Mouse (Mus musculus) retina, postnatal 1 day (tissue): Measurements from ENCODE around the gene Coa7.

Experiments
- DNase-seq: peaks from one replicate; pipeline ENCODE4 v3.0.0-alpha.2; 2012

Coa7 gene

DNA sequence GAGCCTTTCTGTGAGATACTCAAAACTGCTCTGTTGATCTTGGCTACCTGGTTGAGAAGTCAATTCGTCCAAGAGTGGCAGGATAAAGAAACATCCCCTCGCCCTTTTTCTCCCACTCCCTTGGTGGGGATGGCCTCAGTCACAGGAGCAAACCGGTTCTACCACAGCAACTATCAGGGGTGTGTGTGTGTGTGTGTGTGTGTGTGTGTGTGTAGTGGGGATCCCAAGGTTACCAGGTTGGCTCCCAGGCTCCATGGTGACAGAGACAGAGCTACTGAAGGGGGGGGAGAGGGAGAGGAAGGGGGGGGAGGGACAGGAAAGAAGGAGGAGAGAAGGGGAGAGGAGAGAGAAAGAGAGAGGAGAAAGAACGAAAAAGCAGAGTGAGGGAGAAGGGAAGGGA, 59.2 kb downstream of the Coa7 start:
- DNase-seq: no peak

DNA sequence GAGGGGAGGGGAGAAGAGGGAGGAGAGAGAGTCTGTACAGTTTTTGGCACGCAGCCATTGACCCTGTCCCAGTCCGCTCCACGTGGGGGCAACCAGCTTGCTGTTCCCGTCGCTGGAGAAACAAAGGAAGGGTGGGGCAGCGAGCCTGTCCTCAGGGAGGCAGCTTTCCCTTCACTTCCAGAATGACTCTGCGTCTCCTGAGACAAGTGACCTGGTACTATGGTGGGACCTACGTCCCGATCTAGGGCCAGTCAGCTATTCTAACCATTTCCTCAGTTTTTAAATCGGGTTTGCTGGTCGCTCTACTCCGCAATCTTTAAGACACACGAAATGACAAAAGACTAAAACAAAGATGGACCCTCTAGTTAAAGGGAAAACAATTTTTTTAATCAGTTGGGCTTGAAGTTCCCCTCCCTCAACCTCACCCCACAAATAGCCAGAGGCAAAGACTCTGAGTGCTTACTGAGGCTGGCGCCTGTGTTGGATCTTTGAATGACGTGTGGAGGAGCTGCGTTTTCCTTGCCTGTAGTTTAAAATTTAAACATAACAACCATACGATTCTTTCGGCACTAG, 59.8 kb downstream of the Coa7 start:
- DNase-seq: peak; percentile 93

DNA sequence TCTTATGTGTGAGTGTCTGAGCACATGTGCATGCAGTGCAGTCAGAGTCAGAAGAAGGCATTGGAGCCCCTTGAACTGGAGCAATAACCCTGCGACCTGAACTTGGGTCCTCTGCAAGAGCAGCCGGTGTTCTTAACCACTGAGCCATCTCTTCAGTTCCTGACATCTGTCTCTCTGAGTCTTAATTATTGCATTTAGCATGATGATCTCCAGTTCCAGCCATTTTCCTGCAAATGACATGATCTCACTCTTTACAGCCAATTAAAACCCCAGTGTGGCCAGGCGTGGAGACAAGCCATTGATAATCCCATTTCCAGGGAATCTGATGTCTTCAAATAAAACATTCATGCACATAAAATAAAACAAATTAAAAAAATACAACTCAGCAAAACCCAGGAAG, 60.8 kb downstream of the Coa7 start:
- DNase-seq: peak; percentile 54

DNA sequence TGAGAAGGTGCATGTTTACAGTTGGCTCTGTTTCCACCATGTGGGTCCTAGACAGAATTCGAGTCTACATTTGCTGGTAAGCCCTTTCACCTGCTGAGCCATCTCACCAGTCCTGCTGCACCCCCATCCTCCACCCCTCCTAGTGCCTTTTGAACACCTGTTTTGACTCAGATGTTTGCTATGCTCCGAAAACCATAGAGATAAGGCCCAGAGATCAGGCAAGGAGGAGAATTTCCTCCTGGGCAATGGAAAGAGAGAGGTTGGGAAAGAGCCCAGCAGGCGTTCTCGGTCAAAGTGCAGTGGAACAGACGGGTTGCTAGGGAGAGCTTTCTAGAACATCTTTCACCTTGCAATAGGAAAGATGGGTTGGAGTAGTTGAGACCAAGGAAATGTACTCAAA, 63.2 kb downstream of the Coa7 start:
- DNase-seq: no peak
